Mouse (Mus musculus) fibroblast of lung, adult 2 months (primary cell): Measurements from ENCODE around the gene Xpo6.

Experiments
- DNase-seq: peaks from one replicate; pipeline ENCODE4 v3.0.0-alpha.2; 2011; ENCODE audit warnings: low read depth

The Xpo6 gene

GRCm38 (mm10) chr7:126080949-126081654 lies 119.2 kb downstream of the Xpo6 start:
- no peak for DNase-seq

GRCm38 (mm10) chr7:126076935-126077334 lies 123.4 kb downstream of the Xpo6 start:
- DNase-seq: no peak

GRCm38 (mm10) chr7:126075058-126075457 lies 125.2 kb downstream of the Xpo6 start:
- no peak for DNase-seq

GRCm38 (mm10) chr7:126070321-126070720 lies 130.0 kb downstream of the Xpo6 start:
- no peak for DNase-seq

- DNase-seq: peak; percentile 53
These were observed 133.5 kb downstream of the Xpo6 start for GRCm38 (mm10) chr7:126066777-126067176.

- no peak for DNase-seq
These were observed 134.9 kb downstream of the Xpo6 start for GRCm38 (mm10) chr7:126065243-126065876.

- no peak for DNase-seq
These were observed 138.1 kb downstream of the Xpo6 start for GRCm38 (mm10) chr7:126062228-126062627.

- DNase-seq: no peak
These were observed 141.4 kb downstream of the Xpo6 start for GRCm38 (mm10) chr7:126058918-126059317.

GRCm38 (mm10) chr7:126057332-126057914 lies 142.9 kb downstream of the Xpo6 start:
- no peak for DNase-seq

- no peak for DNase-seq
These were observed 145.7 kb downstream of the Xpo6 start for GRCm38 (mm10) chr7:126054574-126054973.

- no peak for DNase-seq
These were observed 146.7 kb downstream of the Xpo6 start for GRCm38 (mm10) chr7:126053618-126054017.

GRCm38 (mm10) chr7:126051910-126052309 lies 148.4 kb downstream of the Xpo6 start:
- DNase-seq: no peak
